Mouse (Mus musculus) layer of hippocampus, postnatal 36 days (tissue): ENCODE measurements around the gene Adrm1. TPM values are rescaled to one million over a fixed set of nuclear protein-coding genes. Genes with fewer than 3 reads are reported as not detected.

Source experiments
- DNase-seq, 2 experiments: peaks; one replicate each; pipeline ENCODE4 v3.0.0; 2022
- total RNA-seq, 2 experiments: library from RNA; stranded (reverse); gene quantifications; 2 replicates each; pipeline ENCODE4 v1.2.3; 2021

Adrm1 gene
- total RNA-seq, 2 experiments from 2014 or later = 96.9 to 103 TPM

DNA sequence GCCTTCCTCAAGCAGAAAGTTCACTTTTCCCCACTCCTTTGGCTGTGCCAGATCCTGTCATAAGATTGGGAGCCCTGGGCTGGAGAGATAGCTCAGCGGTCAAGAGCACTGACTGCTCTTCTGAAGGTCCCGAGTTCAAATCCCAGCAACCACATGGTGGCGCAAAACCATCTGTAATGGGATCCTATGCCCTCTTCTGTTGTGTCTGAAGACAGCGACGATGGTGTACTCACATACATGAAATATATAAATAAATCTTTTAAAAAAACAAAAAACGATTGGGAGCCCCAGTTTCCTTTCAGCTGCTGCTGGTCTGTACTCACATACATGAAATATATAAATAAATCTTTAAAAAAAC is 13.4 kb downstream of the Adrm1 start:
- DNase-seq = no peak

DNA sequence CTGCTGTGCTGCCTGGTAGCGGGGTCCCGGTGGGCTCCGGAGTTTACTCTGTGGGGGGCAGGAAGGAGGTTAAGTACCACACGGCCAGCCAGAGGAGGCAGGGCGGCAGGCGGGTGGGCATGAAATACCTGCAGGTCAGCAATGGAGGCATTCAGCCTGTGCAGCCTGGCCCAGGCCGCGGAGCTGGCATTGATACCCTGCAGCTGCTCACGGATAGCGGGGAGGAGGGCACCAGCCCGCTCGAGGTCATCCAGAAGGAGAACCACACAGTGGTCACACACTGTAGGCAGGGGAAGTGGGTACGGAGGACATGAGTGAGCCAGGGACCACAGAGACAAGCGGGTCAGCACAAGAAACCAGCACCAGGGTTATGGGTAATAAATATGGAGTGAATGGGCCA is 14.4 kb downstream of the Adrm1 start:
- no peak for DNase-seq

DNA sequence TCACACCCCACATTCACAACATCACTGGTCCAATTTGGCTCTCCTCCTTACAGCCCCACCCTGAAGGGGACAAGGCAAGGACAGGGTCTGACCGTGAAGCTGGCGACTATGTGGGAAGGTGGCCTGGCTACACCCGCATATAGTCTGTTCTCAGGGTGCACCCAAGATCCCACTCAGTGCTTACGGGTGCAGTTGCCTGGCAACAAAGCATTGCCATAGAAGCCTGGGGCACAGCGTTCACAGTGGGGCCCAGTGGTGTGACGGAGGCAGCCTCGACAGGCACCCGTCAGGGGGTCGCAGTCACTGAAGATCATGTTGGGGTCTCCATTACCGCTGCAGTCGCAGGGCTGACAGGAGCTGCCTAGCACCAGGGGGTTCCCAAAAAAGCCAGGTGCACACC is 16.1 kb downstream of the Adrm1 start:
- DNase-seq = no peak

DNA sequence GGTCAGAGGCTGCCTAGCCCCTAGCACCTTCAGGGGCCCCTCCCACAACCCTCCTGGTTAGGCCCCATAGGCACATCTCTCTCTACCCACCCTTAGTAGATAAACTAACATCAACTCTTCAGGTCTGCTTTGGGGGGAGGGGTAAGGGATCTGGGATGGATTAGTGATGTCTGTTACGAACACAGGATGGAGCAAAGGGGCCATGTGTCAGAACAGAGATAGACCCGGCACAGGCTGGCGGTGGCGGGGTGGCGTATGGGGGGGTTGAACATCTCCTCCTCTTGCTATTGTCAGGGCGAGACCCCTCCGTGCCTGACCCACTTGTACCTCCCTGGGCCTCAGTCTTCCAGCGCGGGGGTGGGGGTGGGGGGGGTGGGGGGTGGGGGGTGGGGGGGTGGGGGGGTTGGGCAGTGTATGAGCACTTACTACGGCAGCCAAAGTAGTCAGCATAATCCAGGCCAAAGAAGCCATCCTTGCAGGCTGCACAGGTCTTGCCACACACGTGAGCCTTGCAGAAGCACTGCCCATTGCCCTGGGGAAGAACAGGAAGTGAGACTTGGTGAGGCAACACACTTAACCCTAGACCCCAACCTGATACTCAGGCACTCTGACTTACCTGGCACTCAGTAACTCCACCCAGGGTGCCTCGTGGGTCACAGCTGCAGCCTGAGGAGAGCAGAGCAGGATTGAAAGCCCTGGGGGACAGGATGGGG is 25.5 kb downstream of the Adrm1 start:
- DNase-seq = no peak

GRCm38 (mm10) chr2:180197323-180198037 is 26.2 kb downstream of the Adrm1 start:
- no peak for DNase-seq

- no peak for DNase-seq
Observed at GRCm38 (mm10) chr2:180198782-180199181, 27.5 kb downstream of the Adrm1 start.

- DNase-seq = no peak
Observed at GRCm38 (mm10) chr2:180200681-180201080, 29.4 kb downstream of the Adrm1 start.

DNA sequence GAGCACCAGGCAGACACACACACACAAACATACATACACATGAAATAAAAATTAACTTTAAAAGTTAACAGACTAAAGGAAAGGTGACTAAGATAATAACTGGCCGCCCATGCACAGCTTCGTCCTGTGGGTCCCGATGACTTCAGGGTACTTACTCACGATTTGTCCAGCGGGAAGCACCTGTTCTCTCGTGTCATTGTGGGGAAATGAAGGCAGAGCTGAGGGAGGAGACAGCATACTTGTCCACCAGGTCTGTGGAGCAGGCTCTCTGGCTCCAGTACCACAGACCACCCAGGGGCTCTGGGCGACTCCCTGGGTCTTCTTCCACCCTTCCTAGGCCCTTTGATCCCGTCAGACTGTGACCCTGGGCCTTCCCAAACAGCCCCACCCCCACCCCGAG is 30.0 kb downstream of the Adrm1 start:
- DNase-seq = no peak

- DNase-seq = no peak
Observed at GRCm38 (mm10) chr2:180202263-180202662, 31.0 kb downstream of the Adrm1 start.

DNA sequence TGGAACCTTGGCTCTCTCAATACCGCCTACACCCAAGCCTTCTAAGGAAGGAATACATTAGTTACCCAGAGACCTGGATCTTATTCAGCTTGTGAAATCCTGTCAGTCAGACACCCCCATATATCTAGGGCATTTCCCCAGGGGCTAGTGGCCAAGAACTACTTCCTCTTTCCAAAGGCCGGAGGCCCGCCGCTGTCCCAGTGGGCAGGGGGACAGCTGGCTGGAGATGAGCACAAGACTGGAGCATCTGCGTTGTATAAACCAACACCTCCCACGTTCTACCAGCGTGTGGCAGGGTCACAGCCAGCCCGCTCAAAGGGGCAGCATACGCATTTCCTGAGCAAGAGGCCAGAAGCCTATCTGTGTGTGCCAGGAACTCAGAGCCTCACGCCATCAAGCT is 31.5 kb downstream of the Adrm1 start:
- no peak for DNase-seq

GRCm38 (mm10) chr2:180204501-180204900 is 33.2 kb downstream of the Adrm1 start:
- DNase-seq = no peak

DNA sequence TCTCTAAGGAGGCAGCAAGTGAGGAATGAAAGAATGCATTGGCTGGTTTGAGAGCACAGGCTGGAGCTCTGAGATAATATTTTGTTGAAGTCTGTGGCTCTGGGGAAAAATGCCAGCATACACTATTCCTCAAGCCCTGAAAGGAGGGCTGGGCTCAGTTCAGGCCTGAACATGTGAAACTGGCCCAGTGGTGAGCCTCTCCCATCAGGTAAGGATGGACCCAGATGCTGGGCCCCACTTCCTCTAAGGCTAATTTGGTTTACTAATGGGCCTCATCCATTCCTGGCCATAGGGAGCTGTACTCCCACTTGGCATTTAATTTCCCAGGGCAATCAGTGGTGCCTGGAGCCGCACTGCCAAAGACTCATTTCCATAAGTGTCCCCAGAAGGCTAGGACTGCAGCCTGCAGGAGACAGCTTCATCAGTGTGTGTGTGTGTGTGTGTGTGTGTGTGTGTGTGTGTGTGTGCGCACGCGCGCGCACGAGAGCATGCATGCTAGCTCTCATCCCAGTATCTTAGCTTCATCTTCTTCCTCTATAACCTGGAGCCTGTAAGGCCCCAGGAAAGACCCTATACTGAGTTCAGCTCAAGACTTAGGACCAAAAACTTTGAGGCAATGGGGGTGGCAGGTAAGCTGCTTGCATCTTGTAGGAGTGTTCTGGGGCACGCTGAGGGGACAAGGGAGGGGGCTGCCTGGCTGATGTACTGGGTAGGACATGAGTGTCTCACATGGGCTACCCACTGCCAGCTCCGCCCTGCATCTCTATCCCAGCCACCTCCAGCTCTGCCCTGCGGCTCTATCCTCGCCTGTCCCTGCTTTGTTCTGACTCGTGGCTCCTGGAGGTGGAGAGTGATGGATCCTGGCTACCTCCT is 34.0 kb downstream of the Adrm1 start:
- DNase-seq = no peak

DNA sequence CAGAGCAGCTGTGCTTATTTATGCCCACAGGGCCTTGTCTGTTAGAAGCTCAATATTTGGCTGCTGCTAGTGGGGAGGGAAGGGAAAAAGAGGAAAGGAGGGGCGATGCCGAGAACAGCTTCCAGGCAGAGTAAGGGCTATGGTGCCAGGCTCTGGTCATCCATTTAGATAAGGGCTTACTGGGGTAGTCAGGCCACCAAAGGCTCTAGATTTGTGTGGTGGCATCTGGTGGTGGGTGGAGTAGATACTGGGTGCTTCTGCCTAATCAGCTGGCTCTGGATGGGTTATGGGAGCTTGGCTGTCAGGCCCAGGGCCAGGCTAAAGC is 34.6 kb downstream of the Adrm1 start:
- DNase-seq = no peak

- DNase-seq = no peak
Observed at GRCm38 (mm10) chr2:180207840-180208239, 36.6 kb downstream of the Adrm1 start.

DNA sequence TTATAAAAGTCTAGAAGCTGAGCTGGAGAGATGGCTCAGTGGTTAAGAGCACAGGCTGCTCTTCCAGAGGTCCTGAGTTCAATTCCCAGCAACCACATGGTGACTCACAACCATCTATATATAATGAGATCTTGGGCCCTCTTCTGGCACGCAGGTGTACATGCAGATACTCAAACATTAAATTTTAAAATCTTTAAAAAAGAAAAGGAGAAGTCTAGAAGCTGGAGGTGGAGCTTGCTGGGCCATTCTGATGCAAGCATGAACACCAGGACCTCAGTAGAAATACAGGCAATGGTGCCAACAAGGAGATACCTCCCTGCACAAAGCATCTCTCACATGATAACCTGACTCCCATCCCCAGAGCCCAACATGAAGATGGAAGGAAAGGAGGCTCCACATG is 37.7 kb downstream of the Adrm1 start:
- DNase-seq = no peak

DNA sequence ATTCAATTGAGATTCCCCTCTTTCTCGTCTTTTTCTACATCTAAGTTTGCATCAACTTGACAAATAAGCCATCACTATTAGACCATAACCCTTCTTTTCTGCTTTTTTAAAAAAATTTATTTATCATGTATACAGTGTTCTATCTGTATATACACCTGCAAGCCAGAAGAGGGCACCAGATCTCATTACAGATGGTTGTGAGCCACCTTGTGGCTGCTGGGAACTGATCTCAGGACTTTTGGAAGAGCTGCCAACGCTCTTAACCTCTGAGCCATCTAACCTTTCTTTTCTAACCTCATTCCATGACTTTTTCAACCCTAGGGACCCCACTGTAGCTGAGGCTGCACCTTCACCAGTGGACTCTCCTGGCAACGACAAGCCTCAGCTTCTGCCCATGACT is 41.0 kb downstream of the Adrm1 start:
- no peak for DNase-seq

GRCm38 (mm10) chr2:180214352-180214978 is 43.2 kb downstream of the Adrm1 start:
- no peak for DNase-seq

DNA sequence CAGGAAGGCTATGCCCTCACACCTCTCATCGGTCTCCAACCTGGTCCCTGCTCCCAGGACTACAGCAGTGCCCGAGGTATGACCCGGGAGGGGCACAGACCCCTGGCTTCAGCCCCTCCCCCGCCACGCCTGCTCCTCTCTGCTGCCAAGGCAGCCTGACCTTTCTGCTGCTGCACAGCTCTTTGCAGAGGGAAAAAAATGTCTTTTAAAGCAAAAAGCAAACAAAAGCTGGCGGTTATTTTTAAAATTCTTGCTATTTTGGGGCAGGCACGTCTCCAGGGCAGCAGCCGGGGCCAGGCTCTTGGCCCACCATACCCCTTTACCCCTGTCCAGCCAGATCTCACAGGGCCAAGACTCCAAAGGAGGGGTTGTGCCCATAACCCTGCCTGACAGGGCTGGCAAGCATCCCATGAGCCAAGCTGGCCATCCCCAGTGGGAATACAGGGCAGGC is 43.8 kb downstream of the Adrm1 start:
- no peak for DNase-seq

DNA sequence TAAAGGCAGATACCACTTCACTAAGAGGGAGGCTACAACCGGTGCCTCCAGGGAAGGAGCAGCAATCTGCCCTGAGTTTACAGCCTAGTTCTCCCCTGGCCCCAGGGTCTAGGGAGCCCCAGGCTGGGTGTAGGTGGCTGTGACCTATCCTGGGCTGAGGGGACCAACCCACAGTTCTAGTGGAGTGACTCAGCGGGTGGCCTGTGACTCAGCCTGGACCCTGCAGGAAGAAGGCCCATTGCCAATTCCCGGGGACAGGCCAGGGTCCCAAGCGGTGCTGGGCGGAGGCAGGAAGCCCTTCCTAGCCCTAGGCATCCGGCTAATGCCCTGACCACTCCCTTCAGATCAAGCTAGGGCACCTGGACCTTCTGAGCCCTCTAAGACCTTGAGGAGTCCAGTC is 44.7 kb downstream of the Adrm1 start:
- DNase-seq = no peak

- no peak for DNase-seq
Observed at GRCm38 (mm10) chr2:180216921-180217320, 45.6 kb downstream of the Adrm1 start.

DNA sequence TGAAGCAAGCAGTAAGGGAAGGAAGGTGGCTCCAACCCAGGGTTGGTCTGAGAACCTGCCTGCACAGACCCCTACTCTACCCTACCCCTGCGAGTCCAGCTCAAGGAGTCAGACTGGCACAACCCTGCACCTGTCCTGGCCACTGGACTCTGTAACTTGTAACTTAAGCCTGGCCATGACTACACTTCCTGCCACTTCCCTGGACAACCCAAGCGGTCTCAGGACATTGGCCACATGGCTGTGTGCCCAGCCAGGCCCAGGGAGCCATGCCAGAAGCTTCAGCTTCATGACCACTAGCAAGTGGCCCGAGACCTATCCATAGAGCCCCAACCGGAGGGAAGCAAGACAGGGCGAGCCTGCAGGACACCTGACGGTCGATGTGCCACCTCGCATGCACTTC is 46.3 kb downstream of the Adrm1 start:
- DNase-seq = no peak

GRCm38 (mm10) chr2:180218241-180218640 is 47.0 kb downstream of the Adrm1 start:
- no peak for DNase-seq

GRCm38 (mm10) chr2:180218677-180219076 is 47.4 kb downstream of the Adrm1 start:
- no peak for DNase-seq
